In genomic region chr11:102216056-102216885, GRCm38 (mm10) we compare ENCODE assay signal across 9 mouse cellular contexts. TPM values are rescaled to one million over a fixed set of nuclear protein-coding genes. Genes with fewer than 3 reads are reported as not detected.
DNase-seq lines count a peak whose midpoint lies in the region; ATAC-seq lines count a peak whose summit lies in the region.
"Had no signal": no experiment of that assay in that cellular context is flagged by ENCODE, and none has a peak within 500 bp of the region (broad histone marks: within the 10 kb centered on the region; RNA-seq: fewer than 3 reads in every experiment).

No protein-coding gene starts in this region.

- H3K4me2 ChIP-seq in hindbrain, embryonic 14.5 days (replicated peaks): no peak overlapping the region
- H3K4me2 ChIP-seq in forebrain, embryonic 16.5 days (ENCODE audit: low read length): no peak overlapping the region; the same call in 1 of the 2 replicates
- H3K4me2 ChIP-seq in intestine, embryonic 15.5 days (replicated peaks): peak overlapping the region; percentile 95
- peak overlapping the region; percentile 72 for H3K4me2 ChIP-seq in liver, embryonic 16.5 days (ENCODE audit: low read depth, low read length)

- peak overlapping the region; percentile 62; the same call in 1 of the 2 replicates for H3K27ac ChIP-seq in hindbrain, embryonic 10.5 days
- H3K27ac ChIP-seq in hindbrain, embryonic 14.5 days: no peak overlapping the region
- no peak overlapping the region for H3K27ac ChIP-seq in forebrain, embryonic 16.5 days (ENCODE audit: low read length)
- peak overlapping the region; percentile 92 for H3K27ac ChIP-seq in intestine, embryonic 15.5 days
- H3K27ac ChIP-seq in liver, embryonic 16.5 days (ENCODE audit: low read length): peak overlapping the region; percentile 82

- no peak for ATAC-seq in hindbrain, embryonic 14.5 days (ENCODE audit: low FRiP score)
- ATAC-seq in forebrain, embryonic 16.5 days: no peak
- peak; percentile 63 for ATAC-seq in intestine, embryonic 15.5 days
- ATAC-seq in liver, embryonic 16.5 days (ENCODE audit: low read depth): peak; percentile 36; the same call in 1 of the 2 replicates

- H3K4me3 ChIP-seq in hindbrain, embryonic 10.5 days: no peak overlapping the region
- no peak overlapping the region for H3K4me3 ChIP-seq in hindbrain, embryonic 14.5 days (replicated peaks; ENCODE audit: low read length)
- H3K4me3 ChIP-seq in forebrain, embryonic 16.5 days (replicated peaks; ENCODE audit: low read length): no peak overlapping the region
- H3K4me3 ChIP-seq in intestine, embryonic 15.5 days (replicated peaks): peak overlapping the region; percentile 51
- peak overlapping the region; percentile 63 for H3K4me3 ChIP-seq in liver, embryonic 16.5 days (ENCODE audit: low read depth, low read length)

- H3K36me3 ChIP-seq in hindbrain, embryonic 10.5 days: peaks cover 45% of the 10 kb centered on the region
- peaks cover 18% of the 10 kb centered on the region for H3K36me3 ChIP-seq in hindbrain, embryonic 14.5 days (replicated peaks; ENCODE audit: control insufficient read depth, insufficient read depth)
- no peaks in the 10 kb centered on the region for H3K36me3 ChIP-seq in forebrain, embryonic 16.5 days (ENCODE audit: control insufficient read depth, insufficient read depth)
- H3K36me3 ChIP-seq in intestine, embryonic 15.5 days: no peaks in the 10 kb centered on the region
- H3K36me3 ChIP-seq in liver, embryonic 16.5 days (ENCODE audit: control insufficient read depth, insufficient read depth): no peaks in the 10 kb centered on the region

- H3K9me3 ChIP-seq in hindbrain, embryonic 10.5 days: no peaks in the 10 kb centered on the region
- H3K9me3 ChIP-seq in hindbrain, embryonic 14.5 days (ENCODE audit: control insufficient read depth, low read length): no peaks in the 10 kb centered on the region
- no peaks in the 10 kb centered on the region for H3K9me3 ChIP-seq in forebrain, embryonic 16.5 days (ENCODE audit: control insufficient read depth, low read length)
- H3K9me3 ChIP-seq in intestine, embryonic 15.5 days: no peaks in the 10 kb centered on the region
- H3K9me3 ChIP-seq in liver, embryonic 16.5 days (replicated peaks; ENCODE audit: control insufficient read depth, low read length): no peaks in the 10 kb centered on the region
- H3K9me3 ChIP-seq: G1E had no signal

- 56% methylated on average over 12 of the region's 12 CpGs for WGBS in hindbrain, embryonic 10.5 days
- WGBS in hindbrain, embryonic 14.5 days: 49% methylated on average over 12 of the region's 12 CpGs
- WGBS in forebrain, embryonic 16.5 days: 37% methylated on average over 12 of the region's 12 CpGs
- WGBS in intestine, embryonic 15.5 days: 16% methylated on average over 12 of the region's 12 CpGs
- 39% methylated on average over 12 of the region's 12 CpGs for WGBS in liver, embryonic 16.5 days (ENCODE audit: insufficient replicate concordance)

- H3K4me1 ChIP-seq in hindbrain, embryonic 10.5 days (replicated peaks): peaks cover 82% of the 10 kb centered on the region
- peaks cover 41% of the 10 kb centered on the region for H3K4me1 ChIP-seq in hindbrain, embryonic 14.5 days (replicated peaks; ENCODE audit: control insufficient read depth, insufficient read depth, low read length)
- peaks cover 78% of the 10 kb centered on the region for H3K4me1 ChIP-seq in forebrain, embryonic 16.5 days (replicated peaks; ENCODE audit: control insufficient read depth, insufficient read depth, low read length)
- H3K4me1 ChIP-seq in intestine, embryonic 15.5 days (replicated peaks): peaks cover 82% of the 10 kb centered on the region
- peaks cover 60% of the 10 kb centered on the region for H3K4me1 ChIP-seq in liver, embryonic 16.5 days (ENCODE audit: control insufficient read depth, low read depth, low read length)

- DNase-seq in hindbrain, embryonic 10.5 days (ENCODE audit: low spot score): no peak
- no peak for DNase-seq in hindbrain, embryonic 14.5 days (ENCODE audit: low spot score)
- peak; percentile 59 for DNase-seq in adipocyte (ENCODE audit: low spot score)
- no peak for DNase-seq in spleen, postnatal 36 days (ENCODE audit: low spot score in 2 of 2)
- no peak for DNase-seq in natural killer cell, adult 2 months (ENCODE audit: low spot score in 2 of 2)

- no peak overlapping the region for H3K9ac ChIP-seq in hindbrain, embryonic 14.5 days
- H3K9ac ChIP-seq in forebrain, embryonic 16.5 days (replicated peaks; ENCODE audit: low read depth, low read length): 0 out of 2 replicates have a peak overlapping the region, but pooled peaks have one; percentile 16
- no peak overlapping the region; the same call in 1 of the 2 replicates for H3K9ac ChIP-seq in intestine, embryonic 15.5 days
- peak overlapping the region; percentile 27; the same call in 1 of the 2 replicates for H3K9ac ChIP-seq in liver, embryonic 16.5 days (ENCODE audit: low read depth, low read length)

- no peaks in the 10 kb centered on the region for H3K27me3 ChIP-seq in hindbrain, embryonic 10.5 days (ENCODE audit: insufficient read depth, poor library complexity, severe bottlenecking)
- H3K27me3 ChIP-seq in hindbrain, embryonic 14.5 days (ENCODE audit: control insufficient read depth, insufficient read depth, low read length): no peaks in the 10 kb centered on the region
- H3K27me3 ChIP-seq in forebrain, embryonic 16.5 days (replicated peaks; ENCODE audit: control insufficient read depth, insufficient read depth, low read length): no peaks in the 10 kb centered on the region
- no peaks in the 10 kb centered on the region for H3K27me3 ChIP-seq in intestine, embryonic 15.5 days (replicated peaks)
- H3K27me3 ChIP-seq in liver, embryonic 16.5 days (ENCODE audit: control insufficient read depth, insufficient read depth, low read depth, low read length): no peaks in the 10 kb centered on the region

RNA-seq across cellular contexts. Expression of gene Hdac5, which starts 13.7 kb away (rescaled TPM):
- polyA plus RNA-seq in hindbrain, embryonic 10.5 days (2016; fragmentation: Nextera tagmentation; extraction: Ambion mirVana): 70.3 and 101 TPM in 2 replicates
- 40.7 and 50.8 TPM in 2 replicates for polyA plus RNA-seq in hindbrain, embryonic 14.5 days (2014; fragmentation: Nextera tagmentation; extraction: Ambion mirVana)
- 124 and 136 TPM in 2 replicates for polyA plus RNA-seq in forebrain, embryonic 16.5 days (2015; fragmentation: Nextera tagmentation; extraction: Ambion mirVana)
- polyA plus RNA-seq in intestine, embryonic 15.5 days (2015; fragmentation: Nextera tagmentation; extraction: Ambion mirVana): 54.3 and 62.8 TPM in 2 replicates
- polyA plus RNA-seq in liver, embryonic 16.5 days (2015; fragmentation: Nextera tagmentation; extraction: Ambion mirVana): 16.9 and 20.4 TPM in 2 replicates

RNA-seq across cellular contexts. Expression of gene G6pc3, which starts 26.9 kb away (rescaled TPM):
- 32.3 and 37.8 TPM in 2 replicates for polyA plus RNA-seq in hindbrain, embryonic 10.5 days (2016; fragmentation: Nextera tagmentation; extraction: Ambion mirVana)
- polyA plus RNA-seq in hindbrain, embryonic 14.5 days (2014; fragmentation: Nextera tagmentation; extraction: Ambion mirVana): 39.9 and 42.3 TPM in 2 replicates
- 21.5 and 26.2 TPM in 2 replicates for polyA plus RNA-seq in forebrain, embryonic 16.5 days (2015; fragmentation: Nextera tagmentation; extraction: Ambion mirVana)
- 31.1 and 33.9 TPM in 2 replicates for polyA plus RNA-seq in intestine, embryonic 15.5 days (2015; fragmentation: Nextera tagmentation; extraction: Ambion mirVana)
- 7.7 and 8.2 TPM in 2 replicates for polyA plus RNA-seq in liver, embryonic 16.5 days (2015; fragmentation: Nextera tagmentation; extraction: Ambion mirVana)

RNA-seq across cellular contexts. Expression of gene Lsm12, which starts 31.2 kb away (rescaled TPM):
- polyA plus RNA-seq in hindbrain, embryonic 10.5 days (2016; fragmentation: Nextera tagmentation; extraction: Ambion mirVana): 119 and 148 TPM in 2 replicates
- polyA plus RNA-seq in hindbrain, embryonic 14.5 days (2014; fragmentation: Nextera tagmentation; extraction: Ambion mirVana): 78.6 and 81.9 TPM in 2 replicates
- polyA plus RNA-seq in forebrain, embryonic 16.5 days (2015; fragmentation: Nextera tagmentation; extraction: Ambion mirVana): 103 and 123 TPM in 2 replicates
- polyA plus RNA-seq in intestine, embryonic 15.5 days (2015; fragmentation: Nextera tagmentation; extraction: Ambion mirVana): 118 and 140 TPM in 2 replicates
- 51.2 and 52.5 TPM in 2 replicates for polyA plus RNA-seq in liver, embryonic 16.5 days (2015; fragmentation: Nextera tagmentation; extraction: Ambion mirVana)

RNA-seq across cellular contexts. Expression of gene BC030867, which starts 32.4 kb away (rescaled TPM):
- 20.9 and 28.3 TPM in 2 replicates for polyA plus RNA-seq in hindbrain, embryonic 10.5 days (2016; fragmentation: Nextera tagmentation; extraction: Ambion mirVana)
- polyA plus RNA-seq in hindbrain, embryonic 14.5 days (2014; fragmentation: Nextera tagmentation; extraction: Ambion mirVana): 1.8 and 2.9 TPM in 2 replicates
- polyA plus RNA-seq in forebrain, embryonic 16.5 days (2015; fragmentation: Nextera tagmentation; extraction: Ambion mirVana): 5.4 and 5.5 TPM in 2 replicates
- polyA plus RNA-seq in intestine, embryonic 15.5 days (2015; fragmentation: Nextera tagmentation; extraction: Ambion mirVana): 13.1 and 13.5 TPM in 2 replicates
- 13.2 and 13.8 TPM in 2 replicates for polyA plus RNA-seq in liver, embryonic 16.5 days (2015; fragmentation: Nextera tagmentation; extraction: Ambion mirVana)

RNA-seq across cellular contexts. Expression of gene Asb16, which starts 52.3 kb away (rescaled TPM):
- 0.08 TPM in 1 of 2 replicates, not detected in the other for polyA plus RNA-seq in hindbrain, embryonic 10.5 days (2016; fragmentation: Nextera tagmentation; extraction: Ambion mirVana)
- polyA plus RNA-seq in hindbrain, embryonic 14.5 days (2014; fragmentation: Nextera tagmentation; extraction: Ambion mirVana): 0.07 and 0.18 TPM in 2 replicates
- polyA plus RNA-seq in forebrain, embryonic 16.5 days (2015; fragmentation: Nextera tagmentation; extraction: Ambion mirVana): not detected in 2 replicates
- 0.08 TPM in 1 of 2 replicates, not detected in the other for polyA plus RNA-seq in intestine, embryonic 15.5 days (2015; fragmentation: Nextera tagmentation; extraction: Ambion mirVana)
- polyA plus RNA-seq in liver, embryonic 16.5 days (2015; fragmentation: Nextera tagmentation; extraction: Ambion mirVana): 0.04 TPM in 1 of 2 replicates, not detected in the other
- polyA plus RNA-seq: G1E had no signal

Comparison
In these comparisons a context has a peak if more than half of its experiments do, and no peak if none do; other contexts are left out.
1. H3K27ac ChIP-seq: peak in hindbrain, embryonic 10.5 days (single experiment), intestine, embryonic 15.5 days (single experiment) and liver, embryonic 16.5 days (single experiment); none in hindbrain, embryonic 14.5 days (single experiment) and forebrain, embryonic 16.5 days (single experiment).
2. H3K4me3 ChIP-seq: peak in intestine, embryonic 15.5 days (single experiment) and liver, embryonic 16.5 days (single experiment); none in hindbrain, embryonic 10.5 days (single experiment), hindbrain, embryonic 14.5 days (single experiment) and forebrain, embryonic 16.5 days (single experiment).
3. ATAC-seq: peak in intestine, embryonic 15.5 days (single experiment) and liver, embryonic 16.5 days (single experiment); none in hindbrain, embryonic 14.5 days (single experiment) and forebrain, embryonic 16.5 days (single experiment).
4. H3K4me2 ChIP-seq: peak in intestine, embryonic 15.5 days (single experiment) and liver, embryonic 16.5 days (single experiment); none in hindbrain, embryonic 14.5 days (single experiment) and forebrain, embryonic 16.5 days (single experiment).
5. H3K9ac ChIP-seq: peak in forebrain, embryonic 16.5 days (single experiment) and liver, embryonic 16.5 days (single experiment); none in hindbrain, embryonic 14.5 days (single experiment) and intestine, embryonic 15.5 days (single experiment).